ENCODE assay signal across 8 mouse cellular contexts in genomic region chr16:17722461-17723324, GRCm38 (mm10). TPM values are rescaled to one million over a fixed set of nuclear protein-coding genes. Genes with fewer than 3 reads are reported as not detected.
DNase-seq lines count a peak whose midpoint lies in the region; ATAC-seq and TF ChIP-seq lines count a peak whose summit lies in the region.

No protein-coding gene starts in this region.

- H3K4me1 ChIP-seq in bone marrow, adult 2 months (ENCODE audit: control insufficient read depth, insufficient read depth, low read length), result peaks cover 3% of the 10 kb centered on the region; the same call in 1 of the 2 replicates
- H3K4me1 ChIP-seq in embryonic facial prominence, embryonic 15.5 days, result peaks cover 17% of the 10 kb centered on the region
- H3K4me1 ChIP-seq in heart, embryonic 10.5 days, result peaks cover 26% of the 10 kb centered on the region
- peaks cover 21% of the 10 kb centered on the region for H3K4me1 ChIP-seq in kidney, embryonic 15.5 days

- peak; percentile 83 for ATAC-seq in embryonic facial prominence, embryonic 15.5 days (ENCODE audit: insufficient number of reproducible peaks, low FRiP score, low TSS enrichment, low read depth)
- peak; percentile 94 for ATAC-seq in kidney, embryonic 15.5 days (replicated peaks; ENCODE audit: low FRiP score)
- ATAC-seq in monocyte, adult 5-6 weeks (replicated peaks; ENCODE audit: insufficient number of reproducible peaks, low FRiP score, low TSS enrichment, poor library complexity, severe bottlenecking), result peak; percentile 74

- peak; percentile 70; the same call in 1 of the 2 replicates for TF ChIP-seq POLR2A in bone marrow, adult 2 months (IDR thresholded peaks at IDR 0.05; ENCODE audit: borderline replicate concordance, control insufficient read depth, low read depth, low read length)

- no peaks in the 10 kb centered on the region for H3K27me3 ChIP-seq in embryonic facial prominence, embryonic 15.5 days
- H3K27me3 ChIP-seq in heart, embryonic 10.5 days (ENCODE audit: insufficient read depth, poor library complexity, severe bottlenecking), result no peaks in the 10 kb centered on the region
- no peaks in the 10 kb centered on the region for H3K27me3 ChIP-seq in kidney, embryonic 15.5 days

- under 1% methylated on average over 44 of the region's 44 CpGs for WGBS in bone marrow, adult 2 months
- 2% methylated on average over 42 of the region's 44 CpGs for WGBS in embryonic facial prominence, embryonic 15.5 days
- 2% methylated on average over 44 of the region's 44 CpGs for WGBS in heart, embryonic 10.5 days
- 2% methylated on average over 44 of the region's 44 CpGs for WGBS in kidney, embryonic 15.5 days

- H3K27ac ChIP-seq in bone marrow, adult 2 months (ENCODE audit: control insufficient read depth, insufficient read depth, low read depth, low read length, poor library complexity), result peak overlapping the region; percentile 60
- H3K27ac ChIP-seq in embryonic facial prominence, embryonic 15.5 days (replicated peaks), result peak overlapping the region; percentile 75
- peak overlapping the region; percentile 91 for H3K27ac ChIP-seq in heart, embryonic 10.5 days
- peak overlapping the region; percentile 65 for H3K27ac ChIP-seq in kidney, embryonic 15.5 days

- H3K9ac ChIP-seq in embryonic facial prominence, embryonic 15.5 days, result peak overlapping the region; percentile 89
- peak overlapping the region; percentile 77 for H3K9ac ChIP-seq in kidney, embryonic 15.5 days

- H3K36me3 ChIP-seq in embryonic facial prominence, embryonic 15.5 days, result no peaks in the 10 kb centered on the region
- H3K36me3 ChIP-seq in heart, embryonic 10.5 days, result no peaks in the 10 kb centered on the region
- no peaks in the 10 kb centered on the region for H3K36me3 ChIP-seq in kidney, embryonic 15.5 days

- DNase-seq in 416B (ENCODE audit: low read depth), result peak; percentile 94
- DNase-seq in heart, embryonic 10.5 days (ENCODE audit: low spot score), result peak; percentile 96
- DNase-seq in liver, result peak; percentile 91
- peak; percentile 88 to 95 for DNase-seq in spleen, postnatal 4 days (ENCODE audit: low spot score in 2 of 2)

- TF ChIP-seq CTCF in bone marrow, adult 2 months (IDR thresholded peaks at IDR 0.05; ENCODE audit: control insufficient read depth, insufficient read depth, low read length), result peak; percentile 38; the same call in 1 of the 2 replicates

- peak overlapping the region; percentile 83 for H3K4me3 ChIP-seq in bone marrow, adult 2 months (replicated peaks; ENCODE audit: control insufficient read depth, low read depth, low read length)
- H3K4me3 ChIP-seq in embryonic facial prominence, embryonic 15.5 days (replicated peaks), result peak overlapping the region; percentile 86
- peak overlapping the region; percentile 85 for H3K4me3 ChIP-seq in heart, embryonic 10.5 days
- peak overlapping the region; percentile 84 for H3K4me3 ChIP-seq in kidney, embryonic 15.5 days (replicated peaks)

- H3K4me2 ChIP-seq in embryonic facial prominence, embryonic 15.5 days (replicated peaks), result peak overlapping the region; percentile 67
- peak overlapping the region; percentile 80 for H3K4me2 ChIP-seq in kidney, embryonic 15.5 days

- no peaks in the 10 kb centered on the region for H3K9me3 ChIP-seq in embryonic facial prominence, embryonic 15.5 days (replicated peaks)
- H3K9me3 ChIP-seq in heart, embryonic 10.5 days, result no peaks in the 10 kb centered on the region
- H3K9me3 ChIP-seq in kidney, embryonic 15.5 days (replicated peaks), result no peaks in the 10 kb centered on the region

RNA-seq across cellular contexts. Expression of gene Med15, which starts 10.0 kb away (rescaled TPM):
- 22.5 and 38.0 TPM in 2 replicates for polyA plus RNA-seq in bone marrow, adult 2 months (2011; ENCODE audit: insufficient read depth, insufficient read length, low replicate concordance, missing spikeins)
- polyA plus RNA-seq in embryonic facial prominence, embryonic 15.5 days (2015; fragmentation: Nextera tagmentation; extraction: Ambion mirVana), result 45.9 and 54.6 TPM in 2 replicates
- 45.4 and 48.0 TPM in 2 replicates for polyA plus RNA-seq in heart, embryonic 10.5 days (2016; fragmentation: Nextera tagmentation; extraction: Ambion mirVana)
- 44.4 and 47.9 TPM in 2 replicates for polyA plus RNA-seq in kidney, embryonic 15.5 days (2015; fragmentation: Nextera tagmentation; extraction: Ambion mirVana)
- total RNA-seq in monocyte, adult 5-6 weeks (2017), result 55.5 to 92.1 TPM (median 65.8 TPM) in 3 replicates

RNA-seq across cellular contexts. Expression of gene Klhl22, which starts 36.7 kb away (rescaled TPM):
- polyA plus RNA-seq in bone marrow, adult 2 months (2011; ENCODE audit: insufficient read depth, insufficient read length, low replicate concordance, missing spikeins), result 5.7 and 7.8 TPM in 2 replicates
- polyA plus RNA-seq in embryonic facial prominence, embryonic 15.5 days (2015; fragmentation: Nextera tagmentation; extraction: Ambion mirVana), result 91.5 and 93.4 TPM in 2 replicates
- 47.2 and 55.4 TPM in 2 replicates for polyA plus RNA-seq in heart, embryonic 10.5 days (2016; fragmentation: Nextera tagmentation; extraction: Ambion mirVana)
- 65.1 and 71.4 TPM in 2 replicates for polyA plus RNA-seq in kidney, embryonic 15.5 days (2015; fragmentation: Nextera tagmentation; extraction: Ambion mirVana)
- 5.0 to 8.2 TPM (median 6.7 TPM) in 3 replicates for total RNA-seq in monocyte, adult 5-6 weeks (2017)

Comparison
In these comparisons a context has a peak if more than half of its experiments do, and no peak if none do; other contexts are left out.
1. Peak in every context shown above with its lines: DNase-seq, ATAC-seq, H3K4me3 ChIP-seq and H3K27ac ChIP-seq.